Mouse (Mus musculus) layer of hippocampus, adult 9-11 months (tissue): ENCODE results near the gene Elfn1.
"Not testable (repeated sequence)": the region's sequence is repeated elsewhere in the genome, so short reads cannot be mapped to it uniquely, and the experiment has no call there.

Source experiments
- DNase-seq: peaks from one replicate; pipeline ENCODE4 v3.0.0; 2022

Gene Elfn1

GRCm38 (mm10) chr5:139978525-139979276 is 71.0 kb downstream of the Elfn1 start:
- DNase-seq: no peak

GRCm38 (mm10) chr5:139979371-139979770 is 71.6 kb downstream of the Elfn1 start:
- peak; percentile 28 for DNase-seq

GRCm38 (mm10) chr5:139981976-139982375 is 74.2 kb downstream of the Elfn1 start:
- no peak for DNase-seq

DNA sequence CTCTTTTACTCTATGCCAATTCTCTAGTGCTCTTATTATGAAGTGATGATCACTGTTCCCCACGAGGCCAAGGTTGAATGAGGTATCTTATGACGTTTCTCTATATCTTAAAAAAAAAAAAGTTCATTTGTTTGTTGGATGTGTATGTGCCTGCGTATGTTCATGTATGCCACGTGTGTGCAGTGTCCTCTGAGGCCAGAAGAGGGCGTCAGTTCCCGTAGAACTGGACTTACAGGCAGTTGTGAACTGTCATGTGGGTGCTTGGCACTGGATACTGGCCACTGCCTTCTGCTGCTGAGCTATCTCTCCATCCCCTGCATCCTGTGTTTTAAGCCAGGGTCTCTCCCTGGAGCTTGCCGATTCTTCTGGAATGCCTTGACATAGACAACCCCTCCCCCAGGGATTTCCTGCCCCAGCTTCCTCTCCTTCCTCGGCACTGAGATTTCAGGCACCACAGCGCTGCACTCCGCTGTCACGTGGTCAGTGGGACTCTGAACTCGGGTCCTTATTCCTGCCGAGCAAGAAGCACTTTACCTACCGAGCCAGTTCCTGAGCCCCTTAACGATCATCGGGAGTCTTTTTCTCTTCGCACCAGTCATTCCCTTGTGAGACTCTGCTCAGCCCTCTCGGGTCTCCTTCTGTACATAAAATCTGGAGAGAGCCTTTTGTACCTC is 77.5 kb downstream of the Elfn1 start:
- no peak for DNase-seq

DNA sequence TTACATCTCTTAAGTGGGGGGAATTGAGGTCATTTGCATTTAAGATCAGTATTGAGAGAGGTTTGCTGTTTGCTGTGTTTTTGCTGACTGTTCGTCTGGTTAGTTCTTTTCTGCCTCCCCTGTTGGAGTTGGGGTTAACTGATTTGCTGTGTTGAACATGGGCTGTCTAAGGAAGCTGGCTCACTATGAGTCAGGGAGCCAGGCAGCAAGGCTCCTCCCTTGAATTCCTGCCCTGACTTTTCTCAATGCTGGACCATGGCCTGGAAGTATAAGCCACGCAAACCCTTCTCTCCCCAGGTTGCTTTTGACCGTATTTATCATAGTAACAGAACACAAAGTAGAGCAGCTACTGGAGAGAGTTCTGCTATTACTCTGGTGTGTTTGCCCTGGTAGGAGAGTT is 83.8 kb downstream of the Elfn1 start:
- DNase-seq: no peak

DNA sequence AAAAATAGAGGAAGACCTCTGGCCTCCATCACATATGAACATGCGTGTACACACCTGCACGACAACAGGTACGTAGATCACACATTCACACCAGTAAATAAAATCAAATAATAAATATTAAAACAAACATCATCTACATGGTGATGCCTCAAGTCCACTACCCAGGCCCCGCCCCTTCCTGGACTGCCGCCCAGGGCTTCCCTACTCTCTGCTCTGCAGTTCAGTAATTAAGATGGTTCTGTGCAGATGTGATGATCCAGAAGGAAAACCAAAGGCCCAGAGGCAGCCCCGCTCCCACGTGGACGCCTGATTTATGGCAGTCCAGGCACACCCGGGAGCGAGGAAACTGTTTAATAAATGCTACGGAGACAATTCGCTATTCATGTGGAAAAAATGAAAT is 90.6 kb downstream of the Elfn1 start:
- DNase-seq: not testable (repeated sequence)

DNA sequence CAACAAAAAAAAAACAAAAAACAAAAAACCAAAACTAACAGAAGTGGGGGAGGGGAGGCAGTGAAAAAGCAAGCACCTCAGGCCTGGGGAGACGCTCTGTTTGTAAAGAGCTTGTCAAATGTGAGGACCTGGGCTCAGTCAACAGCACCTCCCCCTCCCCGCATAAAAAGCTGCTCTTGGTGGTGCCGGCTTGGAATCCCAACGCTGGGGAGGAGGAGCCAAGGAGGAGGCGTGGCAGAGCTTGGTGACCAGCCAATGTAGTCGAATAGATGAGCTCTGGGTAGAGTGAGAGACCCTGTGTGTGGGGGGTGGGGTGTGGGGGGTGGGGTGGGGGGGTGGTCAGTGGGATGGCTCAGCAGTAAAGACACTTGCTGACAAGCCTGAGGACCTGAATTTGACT is 91.2 kb downstream of the Elfn1 start:
- DNase-seq: no peak

DNA sequence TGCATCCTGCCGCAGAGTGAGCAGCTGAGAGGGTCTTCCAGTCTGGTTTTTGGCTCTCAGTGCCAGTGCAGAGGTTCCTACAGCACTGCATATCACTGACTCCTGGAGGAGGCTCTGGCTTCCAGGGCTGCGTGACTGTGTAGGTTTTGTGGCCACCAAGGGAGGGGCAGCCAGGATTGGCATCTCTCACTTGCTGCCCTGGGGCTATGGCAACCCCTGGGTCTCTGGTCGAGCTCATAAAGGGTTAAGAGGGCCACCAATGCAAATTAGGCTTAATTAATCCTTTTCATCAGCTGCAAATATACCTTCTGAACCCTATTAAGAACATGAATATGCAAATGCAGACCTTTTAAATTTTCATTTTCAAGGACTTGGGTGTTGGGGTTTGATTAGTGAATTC is 94.8 kb downstream of the Elfn1 start:
- no peak for DNase-seq

GRCm38 (mm10) chr5:140006861-140007260 is 99.1 kb downstream of the Elfn1 start:
- DNase-seq: no peak

GRCm38 (mm10) chr5:140007656-140008522 is 100.1 kb downstream of the Elfn1 start:
- DNase-seq: no peak

GRCm38 (mm10) chr5:140008523-140008806 is 100.7 kb downstream of the Elfn1 start:
- DNase-seq: no peak

GRCm38 (mm10) chr5:140009083-140009655 is 101.4 kb downstream of the Elfn1 start:
- DNase-seq: no peak

- no peak for DNase-seq
Measured at GRCm38 (mm10) chr5:140010405-140010804, 102.7 kb downstream of the Elfn1 start.

DNA sequence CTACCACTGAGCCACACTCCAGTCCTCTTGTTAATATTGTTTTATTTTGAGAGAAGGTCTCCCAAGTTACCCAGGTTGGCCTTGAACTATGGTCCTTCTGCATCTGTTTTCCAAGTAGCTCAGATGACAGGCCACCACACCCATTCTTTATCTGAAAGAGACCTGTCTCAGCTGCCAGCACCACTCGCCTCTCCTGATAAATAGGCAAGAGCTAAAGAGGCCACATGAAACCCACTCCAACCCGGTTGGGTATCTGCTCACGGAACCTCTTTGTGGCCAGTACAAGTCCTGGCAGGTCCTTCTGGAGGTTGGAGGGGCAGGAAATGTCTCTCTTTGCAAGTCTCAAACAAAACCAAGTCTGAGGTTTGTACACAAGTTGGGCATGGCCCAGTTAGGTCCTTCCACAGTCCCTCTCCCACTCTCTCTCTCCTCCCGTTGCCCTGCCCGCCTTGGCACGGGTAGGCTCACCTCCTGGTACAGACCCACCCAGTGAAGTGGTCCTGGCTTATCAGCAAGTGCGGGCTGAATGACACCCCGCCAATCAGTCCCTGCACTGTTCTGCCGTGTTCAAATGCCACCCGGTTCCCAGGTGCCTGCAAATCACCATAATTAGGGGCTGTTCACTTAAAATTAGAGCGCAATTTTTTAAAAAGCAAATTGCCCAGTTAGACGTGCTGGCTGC is 104.7 kb downstream of the Elfn1 start:
- no peak for DNase-seq

DNA sequence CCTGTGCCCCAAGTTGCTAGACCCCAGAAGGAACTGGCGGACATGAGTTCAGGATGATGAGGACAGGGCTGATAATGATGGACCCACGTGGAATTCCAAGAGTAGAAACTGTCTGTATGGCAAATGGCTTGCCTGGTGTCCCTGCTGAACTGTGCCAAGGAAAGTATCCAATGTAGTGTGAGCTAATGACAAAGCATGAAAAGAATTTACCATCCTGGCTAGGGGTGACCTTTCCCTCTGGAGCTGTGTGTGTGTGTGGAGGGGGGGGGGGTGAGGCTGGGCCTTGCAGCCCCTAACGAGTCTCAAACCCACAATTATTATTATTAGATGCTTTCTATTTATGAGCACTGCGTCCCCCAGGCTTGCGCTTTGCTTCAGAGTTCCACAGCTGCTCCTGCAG is 105.9 kb downstream of the Elfn1 start:
- no peak for DNase-seq

- DNase-seq: no peak
Measured at GRCm38 (mm10) chr5:140016896-140017295, 109.2 kb downstream of the Elfn1 start.

- DNase-seq: peak; percentile 25
Measured at GRCm38 (mm10) chr5:140018780-140019179, 111.0 kb downstream of the Elfn1 start.

DNA sequence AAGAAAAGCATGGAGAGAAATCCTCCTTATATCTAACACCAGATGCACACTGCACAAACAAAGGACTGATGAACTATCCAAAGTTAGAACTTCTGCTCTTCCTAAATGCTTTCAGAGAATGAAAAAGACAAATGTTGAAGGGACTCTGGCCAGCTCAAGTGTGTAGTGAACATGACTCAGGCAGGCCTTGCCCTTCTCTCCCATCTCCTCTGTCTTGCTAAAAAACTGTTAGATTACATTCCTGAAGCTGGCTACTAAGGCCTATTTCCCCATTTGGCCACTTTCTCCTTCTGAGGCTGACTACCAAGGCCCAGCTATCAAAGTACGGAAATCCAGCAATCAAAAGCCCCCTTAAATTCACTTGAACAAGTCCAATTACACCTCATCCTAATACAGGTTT is 111.9 kb downstream of the Elfn1 start:
- DNase-seq: no peak

- peak; percentile 43 for DNase-seq
Measured at GRCm38 (mm10) chr5:140021755-140022154, 114.0 kb downstream of the Elfn1 start.

DNA sequence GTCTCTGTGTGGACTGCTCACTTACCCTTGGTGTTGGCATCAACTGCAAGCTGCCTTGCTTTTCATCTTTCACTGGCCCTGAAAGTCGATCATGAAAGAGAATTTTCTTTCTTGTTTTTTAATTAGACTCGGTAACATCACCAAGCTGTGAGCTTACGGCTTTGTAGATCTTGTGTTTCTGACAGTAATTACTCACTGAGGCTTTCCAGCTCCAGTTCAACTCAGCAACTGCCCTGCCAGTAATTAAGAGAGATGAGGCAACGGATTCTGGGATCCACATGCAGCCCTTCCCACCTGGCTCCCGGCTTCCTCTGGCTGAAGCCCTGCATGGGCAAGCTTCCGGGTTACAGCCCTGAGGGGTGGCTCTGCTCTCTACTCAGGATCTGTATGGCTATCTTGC is 115.1 kb downstream of the Elfn1 start:
- DNase-seq: no peak

DNA sequence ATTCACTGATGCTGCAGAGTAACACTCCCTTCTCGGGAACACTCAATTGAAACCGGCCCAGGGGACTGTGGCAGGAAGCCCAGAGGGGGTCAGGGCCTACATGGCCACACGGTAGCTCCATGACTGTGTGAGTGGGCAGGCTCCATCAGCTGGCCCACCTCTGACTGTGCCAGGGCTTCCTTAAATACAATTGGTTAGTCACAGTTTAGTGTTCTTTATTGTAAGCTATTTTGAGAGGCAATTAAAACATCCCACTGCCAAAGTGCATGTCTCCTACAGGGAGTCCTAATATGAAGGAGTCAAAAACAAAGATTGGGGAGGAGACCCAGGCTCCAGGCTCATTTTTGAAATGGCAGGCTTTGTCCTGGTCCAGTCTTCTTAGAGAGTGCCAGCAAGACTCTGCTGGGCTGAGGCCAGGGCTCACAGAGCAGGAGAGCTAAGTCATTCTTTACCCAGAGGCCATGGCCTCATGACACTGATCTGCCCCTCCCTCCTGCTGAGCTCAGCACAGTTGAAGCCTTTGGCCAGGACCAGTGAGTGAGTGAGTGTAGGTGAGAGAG is 116.3 kb downstream of the Elfn1 start:
- DNase-seq: peak; percentile 28
